Mouse (Mus musculus) midbrain, embryonic 12.5 days (tissue): ENCODE results near the gene B4galt2. TPM values are rescaled to one million over a fixed set of nuclear protein-coding genes. Genes with fewer than 3 reads are reported as not detected.

Experiments
- ATAC-seq: fragments of 200-750 bp; cut with Nextera tagmentation; 2 replicates; pipeline ENCODE4 v1.8.0; 2017; ENCODE audit warnings: low read depth, moderate TSS enrichment, moderate library complexity; ENCODE audit not compliant: low FRiP score
- H3K27ac ChIP-seq: fragments of 300-500 bp; sonication (generic); replicated peaks from 2 replicates; pipeline ENCODE4 v1.5.1; 2016; ENCODE audit warnings: mild to moderate bottlenecking
- H3K27me3 ChIP-seq: fragments of 300-500 bp; sonication (generic); 2 replicates; pipeline ENCODE4 v1.6.1; 2016; ENCODE audit warnings: mild to moderate bottlenecking
- H3K36me3 ChIP-seq: fragments of 300-500 bp; sonication (generic); 2 replicates; pipeline ENCODE4 v1.6.1; 2016
- H3K4me1 ChIP-seq: fragments of 300-500 bp; sonication (generic); 2 replicates; pipeline ENCODE4 v1.6.1; 2016
- H3K4me2 ChIP-seq: fragments of 300-500 bp; sonication (generic); replicated peaks from 2 replicates; pipeline ENCODE4 v1.6.1; 2016; ENCODE audit warnings: mild to moderate bottlenecking, moderate library complexity
- H3K4me3 ChIP-seq: fragments of 300-500 bp; sonication (generic); 2 replicates; pipeline ENCODE4 v1.5.1; 2016; ENCODE audit warnings: mild to moderate bottlenecking
- H3K9ac ChIP-seq: fragments of 300-500 bp; sonication (generic); replicated peaks from 2 replicates; pipeline ENCODE4 v1.6.1; 2016; ENCODE audit warnings: mild to moderate bottlenecking, moderate library complexity
- H3K9me3 ChIP-seq: fragments of 300-500 bp; sonication (generic); 2 replicates; pipeline ENCODE4 v1.6.1; 2016; ENCODE audit warnings: mild to moderate bottlenecking
- WGBS: fragments of 180-500 bp; shearing (Covaris S2); methylation state at CpG from one replicate; pipeline ENCODE4 v1.1.7; 2016; 5-methylcytosine and 5-hydroxymethylcytosine counted together
- polyA plus RNA-seq: library from polyadenylated mRNA; unstranded; fragments of >200 nt; fragmentation: Nextera tagmentation; extraction: Ambion mirVana; gene quantifications from 2 replicates; pipeline ENCODE4 v1.2.1, GENCODE M21; 2016

B4galt2 gene
- polyA plus RNA-seq, 1 experiment from 2014 or later, result 39.7 TPM

GRCm38 (mm10) chr4:117844467-117844866 lies 38.8 kb downstream of the B4galt2 start:
- Histone ChIP-seq H3K4me3 (no peak overlapping the region), H3K4me1 (peaks cover 14% of the 10 kb centered on the region), H3K9me3 (no peaks in the 10 kb centered on the region), H3K36me3 (no peaks in the 10 kb centered on the region), H3K27ac (no peak overlapping the region), H3K9ac (no peak overlapping the region), H3K27me3 (0 out of 2 replicates have a peak, but pooled peaks cover 3% of the 10 kb centered on the region), H3K4me2 (no peak overlapping the region)
- no peak for ATAC-seq
- 88% methylated on average over 5 of the region's 5 CpGs for WGBS

DNA sequence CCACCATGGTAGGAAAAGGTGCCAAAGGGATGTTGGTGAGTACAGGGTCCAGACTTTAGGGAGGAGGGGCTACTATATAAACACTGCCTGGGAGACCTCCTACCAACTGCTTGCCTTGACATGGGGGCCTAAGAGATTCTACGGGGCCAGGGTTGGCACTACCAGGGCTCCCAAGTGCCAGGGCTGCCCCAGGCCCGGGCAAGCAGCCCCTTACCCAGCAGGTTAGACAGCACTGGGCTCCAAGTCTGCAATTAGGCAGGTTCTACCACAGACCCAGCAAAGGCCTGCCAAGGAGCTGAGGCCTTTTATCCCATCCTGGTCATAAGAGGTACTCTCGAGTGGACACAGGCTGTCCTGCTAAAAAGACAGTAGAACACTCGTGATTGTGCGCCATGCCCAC lies 40.2 kb downstream of the B4galt2 start:
- WGBS, result 81% methylated on average over 5 of the region's 5 CpGs
- H3K36me3 ChIP-seq, result no peaks in the 10 kb centered on the region
- no peak for ATAC-seq
- no peaks in the 10 kb centered on the region for H3K27me3 ChIP-seq
- H3K9me3 ChIP-seq, result no peaks in the 10 kb centered on the region
- H3K4me2 ChIP-seq, result no peak overlapping the region
- H3K4me1 ChIP-seq, result peaks cover 6% of the 10 kb centered on the region; the same call in 1 of the 2 replicates
- H3K4me3 ChIP-seq, result no peak overlapping the region
- no peak overlapping the region for H3K27ac ChIP-seq
- H3K9ac ChIP-seq, result no peak overlapping the region

DNA sequence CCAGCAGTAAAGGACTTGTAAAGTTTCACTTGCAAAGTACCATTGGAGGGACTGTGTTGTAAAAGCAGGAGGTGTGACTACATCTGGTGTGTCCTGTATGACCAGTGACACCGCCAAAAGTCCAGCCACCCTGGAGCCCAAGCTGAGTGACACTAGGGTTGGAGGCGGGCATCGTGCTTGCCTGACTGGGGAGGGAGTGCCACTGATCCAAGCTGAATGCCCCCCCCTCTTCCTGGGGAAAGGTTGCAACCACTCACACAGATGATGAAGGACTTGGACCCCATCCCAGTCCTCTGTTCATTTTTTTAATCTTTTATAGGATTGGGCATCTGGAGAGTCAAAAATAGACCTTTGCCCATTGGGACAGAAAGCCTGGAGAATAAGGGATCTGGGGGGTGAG lies 41.7 kb downstream of the B4galt2 start:
- H3K4me3 ChIP-seq, result no peak overlapping the region
- ATAC-seq, result no peak
- no peak overlapping the region for H3K27ac ChIP-seq
- no peaks in the 10 kb centered on the region for H3K9me3 ChIP-seq
- H3K36me3 ChIP-seq, result no peaks in the 10 kb centered on the region
- peaks cover 7% of the 10 kb centered on the region; the same call in 1 of the 2 replicates for H3K4me1 ChIP-seq
- H3K9ac ChIP-seq, result no peak overlapping the region
- 85% methylated on average over 3 of the region's 3 CpGs for WGBS
- no peak overlapping the region for H3K4me2 ChIP-seq
- no peaks in the 10 kb centered on the region for H3K27me3 ChIP-seq

DNA sequence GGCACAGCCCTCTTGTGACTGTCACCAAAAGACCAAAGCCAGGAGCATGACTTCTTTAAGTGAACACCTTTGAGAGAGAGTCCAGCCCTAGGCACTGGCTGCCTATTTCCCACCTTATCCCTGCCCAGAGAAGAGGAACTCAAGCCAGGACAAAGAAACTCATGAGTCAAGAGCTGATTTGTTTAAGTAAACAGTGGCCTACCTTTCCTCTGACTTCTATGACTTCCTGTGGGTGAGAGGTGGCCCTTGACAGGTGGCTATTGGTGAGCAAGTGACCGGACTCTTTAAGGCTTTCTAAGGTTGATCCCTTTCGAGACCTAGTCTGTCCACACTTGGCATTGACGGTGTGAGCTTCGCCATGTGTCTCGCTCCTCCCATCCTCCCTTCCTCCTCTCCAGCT lies 42.5 kb downstream of the B4galt2 start:
- Histone ChIP-seq H3K9me3 (no peaks in the 10 kb centered on the region), H3K27me3 (no peaks in the 10 kb centered on the region), H3K4me3 (no peak overlapping the region), H3K4me1 (peaks cover 7% of the 10 kb centered on the region; the same call in 1 of the 2 replicates), H3K9ac (no peak overlapping the region), H3K27ac (no peak overlapping the region), H3K4me2 (no peak overlapping the region), H3K36me3 (no peaks in the 10 kb centered on the region)
- 85% methylated on average over 5 of the region's 5 CpGs for WGBS
- no peak for ATAC-seq

- Histone ChIP-seq H3K4me1 (peaks cover 13% of the 10 kb centered on the region; the same call in 1 of the 2 replicates), H3K4me3 (no peak overlapping the region), H3K36me3 (no peaks in the 10 kb centered on the region), H3K9ac (no peak overlapping the region), H3K4me2 (no peak overlapping the region), H3K9me3 (no peaks in the 10 kb centered on the region), H3K27me3 (peaks cover 4% of the 10 kb centered on the region), H3K27ac (no peak overlapping the region)
- ATAC-seq, result no peak
- 82% methylated on average over 6 of the region's 6 CpGs for WGBS
These were observed 43.9 kb downstream of the B4galt2 start for GRCm38 (mm10) chr4:117839366-117839765.

DNA sequence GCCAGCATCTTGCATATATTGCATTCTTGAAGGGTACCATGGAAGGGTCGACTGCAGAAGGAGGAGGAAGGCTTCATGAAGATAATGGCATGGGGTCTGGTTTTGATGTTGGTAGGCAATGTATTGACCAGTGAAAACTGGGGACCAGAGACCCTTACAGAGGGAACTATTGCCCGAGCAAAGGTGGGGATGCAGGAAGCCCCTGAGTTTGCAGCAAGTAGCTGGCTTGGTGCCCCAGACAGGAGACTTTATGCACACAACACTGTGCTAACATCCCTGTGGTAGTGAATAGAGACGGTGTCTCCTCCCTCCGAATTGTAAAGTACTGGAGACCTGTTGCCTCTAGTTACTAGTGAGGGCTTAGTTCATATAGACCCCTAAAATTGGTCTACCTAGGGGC lies 46.0 kb downstream of the B4galt2 start:
- ATAC-seq, result no peak
- Histone ChIP-seq H3K9me3 (no peaks in the 10 kb centered on the region), H3K4me3 (no peak overlapping the region), H3K4me2 (no peak overlapping the region), H3K27me3 (peaks cover 15% of the 10 kb centered on the region), H3K4me1 (peaks cover 14% of the 10 kb centered on the region; the same call in 1 of the 2 replicates), H3K36me3 (no peaks in the 10 kb centered on the region), H3K27ac (no peak overlapping the region), H3K9ac (no peak overlapping the region)
- WGBS, result 76% methylated on average over 4 of the region's 4 CpGs

DNA sequence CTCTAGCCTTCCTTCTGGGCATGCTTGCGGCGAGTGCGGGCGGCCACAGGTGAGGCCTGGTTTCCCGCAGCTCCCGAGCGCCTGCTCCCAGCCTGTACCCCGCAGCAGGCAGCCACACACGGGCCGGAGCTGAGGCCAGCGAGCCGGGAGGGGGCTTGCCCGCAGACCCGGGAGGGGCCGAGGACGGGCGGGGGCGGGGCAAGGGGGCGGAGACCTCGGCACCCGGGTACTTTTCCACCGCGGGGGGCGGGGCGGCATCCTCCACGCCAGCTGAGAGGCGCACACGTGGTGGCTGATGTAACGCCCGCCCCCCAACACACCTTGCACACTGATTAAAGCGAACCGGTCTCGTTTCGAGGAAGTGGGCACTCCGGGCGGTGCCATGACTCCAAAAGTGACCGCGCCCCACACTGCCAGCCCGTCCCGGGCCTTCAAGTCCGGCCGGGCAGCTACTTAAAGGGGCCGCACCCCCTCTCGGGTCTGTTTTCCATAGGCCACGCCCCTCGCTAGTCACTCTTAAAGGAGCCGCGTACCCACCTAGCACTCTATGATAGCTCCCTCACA lies 47.0 kb downstream of the B4galt2 start:
- H3K36me3 ChIP-seq, result no peaks in the 10 kb centered on the region
- peak; percentile 90 for ATAC-seq
- 1% methylated on average over 40 of the region's 48 CpGs for WGBS
- H3K9ac ChIP-seq, result peak overlapping the region; percentile 86
- peak overlapping the region; percentile 97 for H3K4me2 ChIP-seq
- peaks cover 22% of the 10 kb centered on the region for H3K27me3 ChIP-seq
- no peaks in the 10 kb centered on the region for H3K9me3 ChIP-seq
- peaks cover 14% of the 10 kb centered on the region; the same call in 1 of the 2 replicates for H3K4me1 ChIP-seq
- peak overlapping the region; percentile 75 for H3K4me3 ChIP-seq
- peak overlapping the region; percentile 78 for H3K27ac ChIP-seq

DNA sequence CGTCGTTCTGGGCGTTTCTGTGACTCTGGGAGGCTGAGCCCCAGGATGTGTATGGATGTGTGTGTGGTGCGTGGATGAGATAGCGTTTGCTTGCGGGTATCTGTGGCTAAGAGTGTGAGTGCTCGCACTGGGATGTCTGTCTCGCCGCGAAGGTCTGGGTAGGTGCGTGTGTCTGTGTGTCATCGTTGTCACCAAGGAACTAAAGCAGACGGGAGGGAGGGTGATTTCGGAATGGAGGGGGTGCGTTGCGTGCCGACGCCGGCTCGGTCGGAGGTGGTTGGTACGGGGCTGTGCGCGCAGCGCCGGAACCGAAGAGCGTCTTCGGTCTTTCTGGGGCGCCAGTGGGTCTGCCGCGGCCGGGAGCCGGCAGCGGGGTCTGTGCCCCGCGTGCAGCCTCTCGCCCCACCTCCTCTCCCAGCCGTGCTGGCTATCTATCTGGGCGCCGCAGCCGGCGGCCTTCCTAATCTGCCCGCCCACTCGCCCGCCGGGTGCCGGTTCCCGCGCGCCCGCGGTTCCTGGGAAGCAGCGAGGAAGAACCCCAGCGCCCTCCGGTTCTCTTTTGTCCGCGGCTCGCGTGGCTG lies 47.7 kb downstream of the B4galt2 start:
- H3K4me2 ChIP-seq, result peak overlapping the region; percentile 97
- peaks cover 29% of the 10 kb centered on the region for H3K27me3 ChIP-seq
- peaks cover 14% of the 10 kb centered on the region; the same call in 1 of the 2 replicates for H3K4me1 ChIP-seq
- under 1% methylated on average over 60 of the region's 60 CpGs for WGBS
- H3K27ac ChIP-seq, result peak overlapping the region; percentile 78
- peak overlapping the region; percentile 75 for H3K4me3 ChIP-seq
- H3K9ac ChIP-seq, result peak overlapping the region; percentile 86
- no peaks in the 10 kb centered on the region for H3K36me3 ChIP-seq
- ATAC-seq, result peak; percentile 24
- no peaks in the 10 kb centered on the region for H3K9me3 ChIP-seq

DNA sequence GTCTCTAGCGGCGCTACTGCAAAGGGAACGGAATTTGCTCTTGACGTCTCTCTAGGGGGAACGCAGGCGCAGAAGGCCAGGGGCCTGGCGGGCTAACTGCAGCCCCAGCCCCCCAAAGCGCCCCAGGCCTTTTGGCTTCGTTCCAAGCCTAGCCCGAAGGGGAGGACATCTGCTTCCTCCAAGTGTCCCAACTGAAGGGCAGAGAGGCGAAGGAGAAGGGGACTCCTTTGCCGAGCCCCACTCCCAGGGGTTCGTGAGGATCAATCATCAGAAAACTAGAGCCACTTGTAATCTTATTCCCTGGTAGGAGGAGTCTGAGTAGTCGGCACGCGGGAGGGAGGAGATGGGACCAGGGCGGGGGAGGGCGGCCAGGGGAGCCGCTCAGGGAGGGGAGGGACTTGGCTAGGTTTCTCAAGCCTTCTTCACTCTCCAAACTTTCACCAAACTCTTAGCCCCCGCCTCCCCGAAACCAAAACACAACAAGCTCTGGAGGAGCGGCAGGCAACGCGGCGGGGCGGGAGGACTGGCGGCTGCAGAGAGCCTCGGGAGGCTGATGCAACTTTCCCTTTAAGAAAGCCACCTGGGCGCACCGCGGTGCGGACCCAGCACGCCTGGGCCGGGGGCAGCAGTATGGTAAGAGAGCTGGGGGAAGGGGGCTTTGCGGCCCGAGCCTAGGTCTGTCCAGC lies 48.3 kb downstream of the B4galt2 start:
- no peaks in the 10 kb centered on the region for H3K9me3 ChIP-seq
- H3K27me3 ChIP-seq, result peaks cover 35% of the 10 kb centered on the region
- peak overlapping the region; percentile 75 for H3K4me3 ChIP-seq
- H3K27ac ChIP-seq, result peak overlapping the region; percentile 78
- under 1% methylated on average over 33 of the region's 36 CpGs for WGBS
- no peaks in the 10 kb centered on the region for H3K36me3 ChIP-seq
- peak overlapping the region; percentile 97 for H3K4me2 ChIP-seq
- H3K4me1 ChIP-seq, result peaks cover 17% of the 10 kb centered on the region
- H3K9ac ChIP-seq, result peak overlapping the region; percentile 86
- peak; percentile 25 for ATAC-seq

GRCm38 (mm10) chr4:117834457-117834844 lies 48.8 kb downstream of the B4galt2 start, which contains the start of gene Slc6a9:
TSS of gene Slc6a9 (plus strand) at chr4:117834506.
- no peak for ATAC-seq
- Histone ChIP-seq H3K36me3 (no peaks in the 10 kb centered on the region), H3K9ac (peak within 1 kb of the TSS; percentile 86), H3K9me3 (no peaks in the 10 kb centered on the region), H3K4me3 (peak within 1 kb of the TSS; percentile 75), H3K4me2 (peak within 1 kb of the TSS; percentile 97), H3K27ac (peak within 1 kb of the TSS; percentile 78), H3K27me3 (peaks cover 38% of the 10 kb centered on the region), H3K4me1 (peaks cover 22% of the 10 kb centered on the region)
- WGBS, result 22% methylated on average over 3 of the region's 3 CpGs

GRCm38 (mm10) chr4:117831920-117832691 lies 51.2 kb downstream of the B4galt2 start:
- WGBS, result 82% methylated on average over 9 of the region's 9 CpGs
- H3K4me2 ChIP-seq, result no peak overlapping the region
- H3K9ac ChIP-seq, result no peak overlapping the region
- ATAC-seq, result no peak
- H3K36me3 ChIP-seq, result no peaks in the 10 kb centered on the region
- no peak overlapping the region for H3K4me3 ChIP-seq
- H3K27ac ChIP-seq, result no peak overlapping the region
- no peaks in the 10 kb centered on the region for H3K9me3 ChIP-seq
- peaks cover 38% of the 10 kb centered on the region for H3K27me3 ChIP-seq
- H3K4me1 ChIP-seq, result peaks cover 22% of the 10 kb centered on the region
